Mouse (Mus musculus) kidney, adult 2 months (tissue): ENCODE results near the gene Pxt1. TPM values are rescaled to one million over a fixed set of nuclear protein-coding genes. Genes with fewer than 3 reads are reported as not detected.

Experiments
- DNase-seq: peaks from one replicate; pipeline ENCODE4 v3.0.0; 2021
- H3K27ac ChIP-seq: fragments of 200-500 bp; 2 replicates; pipeline ENCODE4 v1.5.1; 2012; ENCODE audit warnings: low read depth, low read length, control low read depth, inconsistent platforms; ENCODE audit not compliant: insufficient read depth
- H3K27me3 ChIP-seq: fragments of 200-500 bp; replicated peaks from 2 replicates; pipeline ENCODE4 v1.6.1; 2012; ENCODE audit warnings: mild to moderate bottlenecking, moderate library complexity, low read length, inconsistent platforms; ENCODE audit not compliant: control insufficient read depth, insufficient read depth
- H3K36me3 ChIP-seq: fragments of 200-500 bp; 2 replicates; pipeline ENCODE4 v1.6.1; 2012; ENCODE audit warnings: mild to moderate bottlenecking, moderate library complexity, low read length, inconsistent platforms; ENCODE audit not compliant: control insufficient read depth, insufficient read depth
- H3K4me1 ChIP-seq: fragments of 200-500 bp; 2 replicates; pipeline ENCODE4 v1.6.1; 2011; ENCODE audit warnings: low read length; ENCODE audit not compliant: control insufficient read depth, insufficient read depth
- H3K4me3 ChIP-seq: fragments of 200-500 bp; 2 replicates; pipeline ENCODE4 v1.5.1; 2011; ENCODE audit warnings: mild to moderate bottlenecking, low read depth, low read length, control low read depth; ENCODE audit not compliant: insufficient read depth
- CTCF ChIP-seq: fragments of 200-500 bp; conservative IDR thresholded peaks from 2 replicates; pipeline ENCODE4 v1.5.1; 2011; ENCODE audit warnings: low read depth, mild to moderate bottlenecking, control low read depth, low read length, moderate library complexity, mixed read lengths; ENCODE audit not compliant: insufficient read depth, insufficient read length
- POLR2A ChIP-seq: fragments of 200-500 bp; IDR thresholded peaks from one replicate; pipeline ENCODE4 v1.6.1; 2011; ENCODE audit warnings: low read depth, low read length, control low read depth
- WGBS: fragments of 180-500 bp; shearing (Covaris S2); methylation state at CpG from one replicate; pipeline ENCODE4 v1.1.7; 2018; 5-methylcytosine and 5-hydroxymethylcytosine counted together
- polyA plus RNA-seq: library from polyadenylated mRNA; depleted of rRNA; stranded (reverse); fragments of >200 nt; gene quantifications from 2 replicates; pipeline ENCODE4 v1.2.3, GENCODE M21; 2012

Gene Pxt1
- polyA plus RNA-seq, 1 experiment = 0.13 TPM

DNA sequence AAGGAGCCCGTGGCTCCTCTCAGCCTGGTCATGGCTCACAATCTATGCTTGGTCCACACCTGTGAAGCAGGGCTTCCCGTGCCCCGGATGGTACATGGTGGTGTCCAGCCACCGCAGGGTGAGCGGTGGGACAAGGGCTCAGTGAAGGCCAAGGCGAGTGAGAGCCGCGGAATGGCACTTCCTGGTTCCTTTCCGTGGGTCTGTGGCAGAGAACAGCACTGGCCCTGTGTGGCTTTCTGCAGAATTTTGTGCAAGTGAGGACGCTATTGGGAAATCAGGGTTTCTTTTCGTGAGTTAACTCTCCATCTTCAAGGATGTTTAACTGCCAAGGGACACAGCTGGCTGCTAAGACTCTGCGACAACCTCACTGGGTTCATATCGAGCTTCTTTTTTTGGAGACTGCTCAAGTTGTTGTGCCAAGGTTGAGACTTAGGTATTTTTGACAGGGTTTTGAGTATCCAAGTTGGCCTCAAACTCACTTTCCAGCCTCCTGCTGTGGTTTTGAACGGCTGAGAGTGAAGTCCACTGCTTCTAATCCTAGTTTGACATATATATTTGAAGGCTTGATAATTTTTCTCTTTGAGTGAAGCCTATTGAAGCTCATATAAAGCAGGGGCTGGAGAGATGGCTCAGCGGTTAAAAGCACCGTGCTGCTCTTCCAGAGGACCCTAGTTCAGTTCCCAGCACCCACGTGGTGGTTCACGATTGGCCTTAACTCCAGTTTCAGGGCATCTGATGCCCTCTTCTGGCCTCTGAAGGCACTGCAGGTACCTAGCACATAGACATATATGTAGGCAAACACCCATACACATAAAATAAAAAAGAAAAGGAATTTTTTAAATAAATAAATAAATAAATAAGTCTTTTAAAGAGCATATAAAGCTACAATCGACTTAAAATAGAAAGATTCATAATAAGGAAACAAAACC lies 3.6 kb upstream of the Pxt1 start:
- no peak for DNase-seq
- Histone ChIP-seq H3K36me3 (no peaks in the 10 kb centered on the region), H3K27me3 (no peaks in the 10 kb centered on the region), H3K4me3 (no peak overlapping the region), H3K4me1 (peaks cover 6% of the 10 kb centered on the region; the same call in 1 of the 2 replicates), H3K27ac (no peak overlapping the region)
- TF ChIP-seq POLR2A (no peak), CTCF (0 out of 2 replicates have a peak, but pooled peaks have one; percentile 9)
- 92% methylated on average over 19 of the region's 19 CpGs for WGBS

- TF ChIP-seq CTCF (no peak), POLR2A (no peak)
- H3K27ac ChIP-seq = no peak overlapping the region
- no peaks in the 10 kb centered on the region for H3K4me1 ChIP-seq
- no peaks in the 10 kb centered on the region for H3K27me3 ChIP-seq
- no peak overlapping the region for H3K4me3 ChIP-seq
- peak; percentile 85 for DNase-seq
- no peaks in the 10 kb centered on the region for H3K36me3 ChIP-seq
- 65% methylated on average over 7 of the region's 7 CpGs for WGBS
These were observed 841 bp upstream of the Pxt1 start for GRCm38 (mm10) chr17:28944481-28944880.

DNA sequence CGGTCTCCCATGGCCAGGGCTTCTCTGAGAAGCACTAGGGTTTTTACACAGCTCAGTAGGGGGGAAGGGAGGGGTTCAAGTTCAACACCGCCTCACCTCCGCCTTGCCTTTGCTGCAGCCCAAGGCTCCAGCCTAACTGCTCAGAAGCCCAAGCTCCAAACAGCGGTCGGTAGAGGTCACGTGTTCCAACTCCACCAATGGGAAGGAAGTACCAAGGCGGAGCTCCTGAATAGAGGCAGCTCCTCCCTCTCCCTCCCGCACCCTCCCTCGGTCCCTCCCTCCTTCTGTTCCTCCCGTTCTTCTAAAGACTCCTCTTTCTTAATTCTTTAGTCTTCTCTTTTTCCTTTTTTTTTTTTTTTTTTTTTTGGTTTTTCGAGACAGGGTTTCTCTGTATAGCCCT lies 1.5 kb downstream of the Pxt1 start:
- TF ChIP-seq CTCF (no peak), POLR2A (no peak)
- peak; percentile 28 for DNase-seq
- H3K4me3 ChIP-seq = no peak overlapping the region
- no peaks in the 10 kb centered on the region for H3K27me3 ChIP-seq
- H3K27ac ChIP-seq = no peak overlapping the region
- H3K36me3 ChIP-seq = no peaks in the 10 kb centered on the region
- H3K4me1 ChIP-seq = no peaks in the 10 kb centered on the region
- WGBS = 77% methylated on average over 10 of the region's 11 CpGs

DNA sequence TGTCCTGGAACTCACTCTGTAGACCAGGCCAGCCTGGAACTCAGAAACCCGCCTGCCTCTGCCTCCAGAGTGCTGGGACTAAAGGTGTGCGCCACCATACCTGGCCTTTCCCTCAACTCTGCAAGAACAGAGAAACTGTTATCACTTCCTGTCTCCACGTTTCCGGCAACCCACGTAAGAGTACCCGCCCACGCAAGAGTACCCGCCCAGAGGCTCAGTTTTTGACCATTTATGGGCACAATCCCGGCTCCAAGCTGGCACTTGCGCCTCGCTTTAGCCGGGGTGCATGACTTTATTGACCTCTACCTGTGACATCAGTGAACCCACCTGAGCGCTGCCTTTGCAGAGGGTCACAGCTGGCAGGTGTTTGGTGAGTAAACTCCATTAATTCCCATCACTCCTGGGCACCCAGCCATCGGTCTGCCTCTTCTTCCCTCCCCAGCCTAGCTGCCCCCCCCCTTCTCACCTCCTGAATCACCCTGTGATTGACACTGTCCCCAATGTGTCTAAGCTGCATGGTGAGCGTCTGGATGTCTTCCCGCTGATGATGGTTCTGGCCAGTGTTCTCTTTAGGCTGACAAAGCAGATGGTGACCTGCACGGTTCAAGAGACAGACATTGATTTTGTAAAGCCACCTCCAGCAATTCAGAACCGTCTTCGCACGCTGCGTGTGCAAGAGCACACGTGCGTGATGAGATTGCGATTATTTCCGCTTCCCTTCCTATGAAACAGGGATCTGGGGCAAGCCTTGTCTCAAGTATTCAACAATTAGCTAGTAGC lies 2.7 kb downstream of the Pxt1 start:
- TF ChIP-seq CTCF (no peak), POLR2A (no peak)
- no peak for DNase-seq
- H3K4me3 ChIP-seq = no peak overlapping the region
- no peaks in the 10 kb centered on the region for H3K36me3 ChIP-seq
- H3K4me1 ChIP-seq = no peaks in the 10 kb centered on the region
- no peak overlapping the region for H3K27ac ChIP-seq
- 90% methylated on average over 25 of the region's 25 CpGs for WGBS
- no peaks in the 10 kb centered on the region for H3K27me3 ChIP-seq

- no peak overlapping the region for H3K27ac ChIP-seq
- DNase-seq = peak; percentile 91
- H3K4me1 ChIP-seq = no peaks in the 10 kb centered on the region
- H3K4me3 ChIP-seq = no peak overlapping the region
- no peaks in the 10 kb centered on the region for H3K36me3 ChIP-seq
- no peak for TF ChIP-seq POLR2A
- peak; percentile 66 for TF ChIP-seq CTCF
- H3K27me3 ChIP-seq = no peaks in the 10 kb centered on the region
- WGBS = 67% methylated on average over 10 of the region's 10 CpGs
These were observed 6.9 kb downstream of the Pxt1 start for GRCm38 (mm10) chr17:28936622-28937345.

DNA sequence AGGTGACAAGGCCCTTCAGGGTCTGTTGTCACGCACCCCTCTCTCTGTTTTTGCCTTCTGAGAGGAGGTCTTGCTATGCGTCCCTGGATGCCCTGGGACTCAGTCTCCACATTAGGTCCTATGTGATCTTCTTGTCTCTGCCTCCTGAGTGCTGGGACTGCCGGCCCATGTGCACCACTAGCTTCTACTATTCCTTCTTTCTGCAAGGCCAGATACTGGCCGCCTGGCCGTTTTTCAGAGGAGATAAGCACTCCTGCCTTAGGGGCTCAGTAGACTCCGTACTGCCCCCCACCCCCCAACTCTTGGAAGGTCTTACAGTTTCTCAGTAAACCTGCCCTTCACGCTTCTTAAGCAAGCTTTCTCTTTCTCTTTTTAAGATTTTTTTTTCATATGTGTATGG lies 7.5 kb downstream of the Pxt1 start:
- no peak for DNase-seq
- Histone ChIP-seq H3K4me3 (no peak overlapping the region), H3K27ac (no peak overlapping the region), H3K36me3 (no peaks in the 10 kb centered on the region), H3K27me3 (no peaks in the 10 kb centered on the region), H3K4me1 (no peaks in the 10 kb centered on the region)
- 87% methylated on average over 7 of the region's 7 CpGs for WGBS
- TF ChIP-seq POLR2A (no peak), CTCF (no peak)
